8 mouse cellular contexts compared by ENCODE assay signal in genomic region chr10:108161261-108162256, GRCm38 (mm10). TPM values are rescaled to one million over a fixed set of nuclear protein-coding genes. Genes with fewer than 3 reads are reported as not detected.
DNase-seq lines count a peak whose midpoint lies in the region; ATAC-seq and TF ChIP-seq lines count a peak whose summit lies in the region.

Gene Ppp1r12a (plus strand): TSS chr10:108162193.

- TF ChIP-seq EP300 in liver, embryonic 14.5 days (IDR thresholded peaks at IDR 0.05; ENCODE audit: low read depth) = no peak
- peak; percentile 29 for TF ChIP-seq EP300 in stomach, postnatal 0 days (optimal IDR thresholded peaks at IDR 0.05)

- WGBS in heart, embryonic 14.5 days = under 1% methylated on average over 77 of the region's 89 CpGs
- under 1% methylated on average over 86 of the region's 89 CpGs for WGBS in liver, embryonic 14.5 days (ENCODE audit: insufficient replicate concordance)
- under 1% methylated on average over 81 of the region's 89 CpGs for WGBS in neural tube, embryonic 11.5 days
- under 1% methylated on average over 69 of the region's 89 CpGs for whole genome bisulfite sequencing in stomach, postnatal 0 days

- H3K27me3 ChIP-seq in heart, embryonic 14.5 days (ENCODE audit: control insufficient read depth, insufficient read depth, low read length) = no peaks in the 10 kb centered on the region
- H3K27me3 ChIP-seq in liver, embryonic 14.5 days (ENCODE audit: control insufficient read depth, insufficient read depth, low read length) = no peaks in the 10 kb centered on the region
- H3K27me3 ChIP-seq in neural tube, embryonic 11.5 days (ENCODE audit: control insufficient read depth, insufficient read depth, low read length) = no peaks in the 10 kb centered on the region
- no peaks in the 10 kb centered on the region for H3K27me3 ChIP-seq in stomach, postnatal 0 days (ENCODE audit: control insufficient read depth, insufficient read depth, low read length)

- peak within 1 kb of the TSS; percentile 97 for H3K4me3 ChIP-seq in brown adipose tissue, adult 24 weeks (ENCODE audit: insufficient read depth, low read depth, low read length)
- peak within 1 kb of the TSS; percentile 76 to 89 for H3K4me3 ChIP-seq in heart, embryonic 14.5 days (ENCODE audit: control insufficient read depth in 1 of 2, insufficient read depth in 1 of 2, low read depth in 1 of 2, low read length in 2 of 2)
- peak within 1 kb of the TSS; percentile 75 to 93 for H3K4me3 ChIP-seq in liver, embryonic 14.5 days (ENCODE audit: insufficient read depth in 1 of 2, low read depth in 2 of 2, low read length in 2 of 2)
- peak within 1 kb of the TSS; percentile 99 for H3K4me3 ChIP-seq in neural tube, embryonic 11.5 days (ENCODE audit: low read depth, low read length)
- H3K4me3 ChIP-seq in stomach, postnatal 0 days (ENCODE audit: low read depth, low read length) = peak within 1 kb of the TSS; percentile 100

- H3K27ac ChIP-seq in brown adipose tissue, adult 24 weeks (replicated peaks; ENCODE audit: low read depth, low read length) = peak within 1 kb of the TSS; percentile 93
- H3K27ac ChIP-seq in heart, embryonic 14.5 days (replicated peaks in 1 of 2; ENCODE audit: control insufficient read depth in 1 of 2, insufficient read depth in 1 of 2, low read depth in 2 of 2, low read length in 2 of 2) = peak within 1 kb of the TSS; percentile 96 to 99
- peak within 1 kb of the TSS; percentile 60 for H3K27ac ChIP-seq in liver, embryonic 14.5 days
- peak within 1 kb of the TSS; percentile 99 for H3K27ac ChIP-seq in neural tube, embryonic 11.5 days (ENCODE audit: low read depth, low read length)
- H3K27ac ChIP-seq in stomach, postnatal 0 days (replicated peaks) = peak within 1 kb of the TSS; percentile 99

- H3K36me3 ChIP-seq in heart, embryonic 14.5 days (ENCODE audit: control insufficient read depth, insufficient read depth, low read length) = no peaks in the 10 kb centered on the region
- no peaks in the 10 kb centered on the region for H3K36me3 ChIP-seq in liver, embryonic 14.5 days (replicated peaks; ENCODE audit: control insufficient read depth, insufficient read depth, low read depth)
- no peaks in the 10 kb centered on the region for H3K36me3 ChIP-seq in neural tube, embryonic 11.5 days (ENCODE audit: control insufficient read depth, insufficient read depth, low read length)
- no peaks in the 10 kb centered on the region for H3K36me3 ChIP-seq in stomach, postnatal 0 days (ENCODE audit: control insufficient read depth, insufficient read depth, low read length)

- H3K4me1 ChIP-seq in brown adipose tissue, adult 24 weeks (ENCODE audit: control insufficient read depth, insufficient read depth, insufficient read length, low read length) = peaks cover 7% of the 10 kb centered on the region; the same call in 1 of the 2 replicates
- H3K4me1 ChIP-seq in heart, embryonic 14.5 days (ENCODE audit: control insufficient read depth in 2 of 2, insufficient read depth in 2 of 2, low read length in 2 of 2) = peaks cover 2 to 22% of the 10 kb centered on the region in 2 experiments; a peak in 3 of 4 replicates
- H3K4me1 ChIP-seq in liver, embryonic 14.5 days (replicated peaks; ENCODE audit: control insufficient read depth in 2 of 2, insufficient read depth in 2 of 2, low read length in 1 of 2) = peaks cover 0 to 8% of the 10 kb centered on the region in 2 experiments; a peak in 2 of 4 replicates
- H3K4me1 ChIP-seq in neural tube, embryonic 11.5 days (ENCODE audit: control insufficient read depth, insufficient read depth, low read length) = peaks cover 9% of the 10 kb centered on the region; the same call in 1 of the 2 replicates
- 0 out of 2 replicates have a peak, but pooled peaks cover 3% of the 10 kb centered on the region for H3K4me1 ChIP-seq in stomach, postnatal 0 days (replicated peaks; ENCODE audit: control insufficient read depth, insufficient read depth)

- H3K9ac ChIP-seq in heart, embryonic 14.5 days (ENCODE audit: low read length) = peak within 1 kb of the TSS; percentile 99
- peak within 1 kb of the TSS; percentile 96 for H3K9ac ChIP-seq in liver, embryonic 14.5 days (replicated peaks)
- peak within 1 kb of the TSS; percentile 99 for H3K9ac ChIP-seq in neural tube, embryonic 11.5 days (ENCODE audit: low read length)
- H3K9ac ChIP-seq in stomach, postnatal 0 days (ENCODE audit: low read length) = peak within 1 kb of the TSS; percentile 100

- peak within 1 kb of the TSS; percentile 79 for H3K4me2 ChIP-seq in heart, embryonic 14.5 days (ENCODE audit: low read length)
- peak within 1 kb of the TSS; percentile 83 for H3K4me2 ChIP-seq in liver, embryonic 14.5 days (ENCODE audit: low read depth)
- peak within 1 kb of the TSS; percentile 72 for H3K4me2 ChIP-seq in neural tube, embryonic 11.5 days (ENCODE audit: low read depth)
- H3K4me2 ChIP-seq in stomach, postnatal 0 days (replicated peaks; ENCODE audit: low read depth) = peak within 1 kb of the TSS; percentile 72

- TF ChIP-seq CTCF in liver, embryonic 14.5 days (IDR thresholded peaks at IDR 0.05; ENCODE audit: low read depth) = no peak
- no peak; the same call in 1 of the 2 replicates for TF ChIP-seq CTCF in stomach, postnatal 0 days (IDR thresholded peaks at IDR 0.05; ENCODE audit: low read depth)

- H3K9me3 ChIP-seq in heart, embryonic 14.5 days (ENCODE audit: control insufficient read depth, low read length) = no peaks in the 10 kb centered on the region
- H3K9me3 ChIP-seq in liver, embryonic 14.5 days (ENCODE audit: control insufficient read depth, low read length) = no peaks in the 10 kb centered on the region
- no peaks in the 10 kb centered on the region for H3K9me3 ChIP-seq in neural tube, embryonic 11.5 days (ENCODE audit: control insufficient read depth, low read length)
- no peaks in the 10 kb centered on the region for H3K9me3 ChIP-seq in stomach, postnatal 0 days (ENCODE audit: control insufficient read depth, low read length)

- ATAC-seq in heart, embryonic 14.5 days (ENCODE audit: insufficient number of reproducible peaks, insufficient read depth, low FRiP score, low read depth) = peak; percentile 96
- ATAC-seq in liver, embryonic 14.5 days (ENCODE audit: insufficient read depth) = peak; percentile 94
- peak; percentile 95 for ATAC-seq in neural tube, embryonic 11.5 days (ENCODE audit: insufficient read depth, low FRiP score, low TSS enrichment)
- peak; percentile 98 for ATAC-seq in stomach, postnatal 0 days (ENCODE audit: low FRiP score, low TSS enrichment)

- DNase-seq in CD4-positive, CD25-positive, alpha-beta regulatory T cell, adult 2 months (ENCODE audit: low read depth, low spot score) = peak; percentile 95
- peak; percentile 85 for DNase-seq in fibroblast of lung, adult 2 months (ENCODE audit: low read depth)
- DNase-seq in kidney, postnatal 25 days = peak; percentile 93 to 98
- peak; percentile 85 to 89 (median 87) for DNase-seq in liver, embryonic 14.5 days (ENCODE audit: low read depth in 3 of 3, low spot score in 3 of 3)
- peak; percentile 98 for DNase-seq in neural tube, embryonic 11.5 days (ENCODE audit: low spot score)
- DNase-seq in stomach, postnatal 0 days (ENCODE audit: low spot score) = peak; percentile 96

RNA-seq across cellular contexts. Expression of gene Ppp1r12a, which starts in this region (rescaled TPM):
- polyA plus RNA-seq in brown adipose tissue, adult 24 weeks (2012; ENCODE audit: insufficient read depth, insufficient read length, missing spikeins) = 23.5 and 27.5 TPM in 2 replicates
- 96.8 and 108 TPM in 2 replicates for polyA plus RNA-seq in heart, embryonic 14.5 days (2014; fragmentation: Nextera tagmentation; extraction: Ambion mirVana)
- polyA plus RNA-seq in liver, embryonic 14.5 days (2012; rRNA removed) = 13.2 and 18.7 TPM in 2 replicates
- polyA plus RNA-seq in liver, embryonic 14.5 days (2014; fragmentation: Nextera tagmentation; extraction: Ambion mirVana) = 27.2 and 32.5 TPM in 2 replicates
- polyA plus RNA-seq in neural tube, embryonic 11.5 days (2014; fragmentation: Nextera tagmentation; extraction: Ambion mirVana) = 79.4 and 90.8 TPM in 2 replicates
- 71.1 and 72.5 TPM in 2 replicates for polyA plus RNA-seq in stomach, postnatal 0 days (2015; fragmentation: Nextera tagmentation; extraction: Ambion mirVana)

Comparison
In these comparisons a context has a peak if more than half of its experiments do, and no peak if none do; other contexts are left out.
1. Peak in every context shown above with its lines: DNase-seq, ATAC-seq, H3K4me3 ChIP-seq and H3K27ac ChIP-seq.